Mouse (Mus musculus): ENCODE data around the gene Uap1. TPM values are rescaled to one million over a fixed set of nuclear protein-coding genes. Genes with fewer than 3 reads are reported as not detected.
A peak's percentile ranks its signal among the peaks of the same experiment; 100 is the strongest.

The Uap1 gene
- 31.2 and 34.0 TPM in 2 replicates for polyA plus RNA-seq (2012; rRNA removed)

DNA sequence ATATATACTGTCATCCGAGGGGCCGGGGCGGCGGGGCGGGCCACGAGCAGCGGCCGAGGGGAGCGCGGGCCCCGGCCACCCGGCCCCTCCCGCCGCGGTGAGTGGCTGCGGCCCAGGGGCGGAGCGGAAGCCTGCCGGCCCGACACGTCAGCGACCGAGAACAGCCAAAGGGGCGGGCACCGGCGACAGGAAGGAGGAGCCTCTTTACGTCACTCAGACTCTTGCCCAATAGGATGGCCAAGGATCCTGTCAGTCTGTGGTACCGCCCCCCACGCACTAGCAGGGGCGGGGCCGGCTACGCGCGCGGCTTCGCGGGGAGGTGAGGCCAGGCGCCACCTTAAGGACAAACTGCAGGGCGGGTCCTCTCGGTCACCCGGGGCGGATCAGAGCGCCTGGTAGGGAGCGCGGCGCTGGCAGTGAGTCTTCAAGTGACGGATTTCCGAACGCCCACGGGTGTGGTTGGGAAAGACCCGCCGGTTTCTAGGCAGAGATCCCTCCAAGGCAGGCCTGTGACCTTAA, at the start of gene Uap1:
Gene Uap1 (minus strand): TSS at position 144 of the 519 bp plus-strand sequence.
- DNase-seq (ENCODE audit: low read depth), result peak; percentile 99
- TF ChIP-seq POLR2A (IDR thresholded peaks at IDR 0.05; ENCODE audit: borderline replicate concordance, extremely low read depth, insufficient read depth, insufficient read length, poor library complexity, severe bottlenecking) (peak; percentile 77), CTCF (IDR thresholded peaks at IDR 0.05; ENCODE audit: borderline replicate concordance, extremely low read depth, insufficient read depth, insufficient read length) (peak; percentile 40; the same call in 1 of the 2 replicates)

- no peak for DNase-seq (ENCODE audit: low read depth)
- TF ChIP-seq CTCF (IDR thresholded peaks at IDR 0.05; ENCODE audit: borderline replicate concordance, extremely low read depth, insufficient read depth, insufficient read length) (no peak), POLR2A (IDR thresholded peaks at IDR 0.05; ENCODE audit: borderline replicate concordance, extremely low read depth, insufficient read depth, insufficient read length, poor library complexity, severe bottlenecking) (no peak)
Measured at GRCm38 (mm10) chr1:170223276-170223675, 48.5 kb upstream of the Uap1 start.

DNA sequence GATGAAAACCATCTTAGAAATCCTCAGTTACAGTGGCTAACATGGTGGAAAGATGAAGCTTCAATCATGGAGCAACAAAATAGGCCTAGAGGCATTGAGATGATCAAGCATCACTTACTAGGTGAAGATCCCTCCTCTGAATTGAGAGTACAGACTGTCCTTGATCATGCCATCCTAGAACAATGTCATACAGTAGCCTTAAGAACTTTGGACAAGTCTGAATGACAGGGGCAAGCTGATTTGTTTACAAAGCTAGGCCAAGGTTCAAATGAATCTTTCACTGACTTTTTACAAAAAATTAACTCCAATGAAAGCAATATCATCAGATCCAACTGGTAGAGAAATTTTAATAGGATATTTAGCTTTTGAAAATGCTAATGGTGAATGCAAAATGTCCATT, 45.6 kb upstream of the Uap1 start:
- no peak for TF ChIP-seq POLR2A (IDR thresholded peaks at IDR 0.05; ENCODE audit: borderline replicate concordance, extremely low read depth, insufficient read depth, insufficient read length, poor library complexity, severe bottlenecking)
- no peak for TF ChIP-seq CTCF (IDR thresholded peaks at IDR 0.05; ENCODE audit: borderline replicate concordance, extremely low read depth, insufficient read depth, insufficient read length)
- no peak for DNase-seq (ENCODE audit: low read depth)

- TF ChIP-seq POLR2A (IDR thresholded peaks at IDR 0.05; ENCODE audit: borderline replicate concordance, extremely low read depth, insufficient read depth, insufficient read length, poor library complexity, severe bottlenecking), result no peak
- peak; percentile 35; the same call in 1 of the 2 replicates for TF ChIP-seq CTCF (IDR thresholded peaks at IDR 0.05; ENCODE audit: borderline replicate concordance, extremely low read depth, insufficient read depth, insufficient read length)
- peak; percentile 33 for DNase-seq (ENCODE audit: low read depth)
Measured at GRCm38 (mm10) chr1:170218091-170218884, 43.5 kb upstream of the Uap1 start.

GRCm38 (mm10) chr1:170215590-170215989, 40.8 kb upstream of the Uap1 start:
- no peak for DNase-seq (ENCODE audit: low read depth)
- no peak for TF ChIP-seq CTCF (IDR thresholded peaks at IDR 0.05; ENCODE audit: borderline replicate concordance, extremely low read depth, insufficient read depth, insufficient read length)
- no peak for TF ChIP-seq POLR2A (IDR thresholded peaks at IDR 0.05; ENCODE audit: borderline replicate concordance, extremely low read depth, insufficient read depth, insufficient read length, poor library complexity, severe bottlenecking)

DNA sequence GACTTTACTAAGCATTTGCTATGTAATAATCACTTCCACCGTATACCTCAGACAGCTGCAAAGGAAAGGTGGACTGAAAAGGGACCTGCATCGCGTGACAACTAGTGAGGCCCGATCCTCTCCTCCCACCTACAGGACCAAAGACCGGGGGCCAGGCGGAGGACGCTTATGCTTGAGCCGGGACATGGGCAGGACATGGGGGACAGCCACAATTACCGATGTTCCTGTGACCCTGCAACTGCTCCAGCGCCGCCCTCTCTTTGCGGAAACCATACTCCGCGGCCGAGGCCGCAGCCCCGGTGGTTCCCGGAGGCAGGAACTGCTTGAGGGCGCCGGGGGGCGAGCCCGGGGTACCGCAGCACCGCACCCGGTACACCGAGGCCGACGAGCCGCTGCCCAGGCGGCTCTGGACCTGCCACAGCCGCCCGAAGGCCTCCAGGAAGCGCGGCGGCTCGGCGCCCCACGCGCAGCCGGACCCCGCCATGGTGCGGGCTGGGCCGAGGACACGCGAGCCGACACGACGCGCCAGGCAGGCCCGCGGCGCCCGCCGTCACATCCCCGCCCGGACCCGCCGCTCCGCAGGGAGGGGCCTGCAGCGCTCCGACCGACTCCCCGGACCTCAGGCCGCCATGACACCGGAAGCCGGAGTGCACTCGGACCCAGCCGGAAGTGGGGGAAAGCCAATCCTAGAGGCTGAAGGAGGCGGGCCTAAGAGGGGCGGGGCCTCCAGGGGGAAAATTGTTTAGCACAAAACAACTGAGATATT, 40.2 kb upstream of the Uap1 start, which contains the start of gene Uhmk1:
Gene Uhmk1 (minus strand): TSS at position 641 of the 766 bp plus-strand sequence.
- TF ChIP-seq CTCF (IDR thresholded peaks at IDR 0.05; ENCODE audit: borderline replicate concordance, extremely low read depth, insufficient read depth, insufficient read length) (no peak), POLR2A (IDR thresholded peaks at IDR 0.05; ENCODE audit: borderline replicate concordance, extremely low read depth, insufficient read depth, insufficient read length, poor library complexity, severe bottlenecking) (peak; percentile 84)

GRCm38 (mm10) chr1:170214383-170214756, 39.6 kb upstream of the Uap1 start:
- TF ChIP-seq CTCF (IDR thresholded peaks at IDR 0.05; ENCODE audit: borderline replicate concordance, extremely low read depth, insufficient read depth, insufficient read length) (no peak), POLR2A (IDR thresholded peaks at IDR 0.05; ENCODE audit: borderline replicate concordance, extremely low read depth, insufficient read depth, insufficient read length, poor library complexity, severe bottlenecking) (no peak)
- DNase-seq (ENCODE audit: low read depth), result peak; percentile 14

More for the DNA sequence above, 40.2 kb upstream of the Uap1 start, which contains the start of gene Uhmk1:
- DNase-seq (ENCODE audit: low read depth), result peak; percentile 95

GRCm38 (mm10) chr1:170213181-170213879, 38.6 kb upstream of the Uap1 start:
- no peak for DNase-seq (ENCODE audit: low read depth)
- TF ChIP-seq POLR2A (IDR thresholded peaks at IDR 0.05; ENCODE audit: borderline replicate concordance, extremely low read depth, insufficient read depth, insufficient read length, poor library complexity, severe bottlenecking) (no peak), CTCF (IDR thresholded peaks at IDR 0.05; ENCODE audit: borderline replicate concordance, extremely low read depth, insufficient read depth, insufficient read length) (no peak)

DNA sequence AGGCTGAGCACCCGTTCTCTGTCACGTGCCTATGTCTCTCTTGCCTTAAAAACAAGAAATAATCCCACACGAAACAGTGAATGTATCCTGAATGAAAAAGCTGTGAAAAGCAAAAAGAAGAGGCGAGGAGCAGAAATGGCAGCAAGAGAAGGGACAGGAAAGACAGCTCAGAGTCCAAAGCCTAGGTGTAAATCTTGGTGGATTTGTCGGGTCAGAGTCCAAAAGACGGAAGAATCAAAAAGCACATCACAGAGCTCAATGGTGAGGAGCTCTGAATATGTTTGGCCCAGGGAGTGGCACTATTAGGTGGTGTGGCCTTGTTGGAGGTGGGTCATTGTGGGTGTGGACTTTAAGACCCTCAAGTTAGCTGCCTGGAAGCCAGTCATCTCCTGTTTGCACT, 31.6 kb upstream of the Uap1 start:
- TF ChIP-seq CTCF (IDR thresholded peaks at IDR 0.05; ENCODE audit: borderline replicate concordance, extremely low read depth, insufficient read depth, insufficient read length), result no peak
- TF ChIP-seq POLR2A (IDR thresholded peaks at IDR 0.05; ENCODE audit: borderline replicate concordance, extremely low read depth, insufficient read depth, insufficient read length, poor library complexity, severe bottlenecking), result no peak
- DNase-seq (ENCODE audit: low read depth), result no peak

GRCm38 (mm10) chr1:170200379-170200778, 25.6 kb upstream of the Uap1 start:
- DNase-seq (ENCODE audit: low read depth), result peak; percentile 62
- TF ChIP-seq POLR2A (IDR thresholded peaks at IDR 0.05; ENCODE audit: borderline replicate concordance, extremely low read depth, insufficient read depth, insufficient read length, poor library complexity, severe bottlenecking), result no peak
- peak; percentile 51; the same call in 1 of the 2 replicates for TF ChIP-seq CTCF (IDR thresholded peaks at IDR 0.05; ENCODE audit: borderline replicate concordance, extremely low read depth, insufficient read depth, insufficient read length)

Measured in brain, embryonic 14.5 days (tissue).